Comparison of ENCODE assay signal across 12 mouse cellular contexts in the genomic region with DNA sequence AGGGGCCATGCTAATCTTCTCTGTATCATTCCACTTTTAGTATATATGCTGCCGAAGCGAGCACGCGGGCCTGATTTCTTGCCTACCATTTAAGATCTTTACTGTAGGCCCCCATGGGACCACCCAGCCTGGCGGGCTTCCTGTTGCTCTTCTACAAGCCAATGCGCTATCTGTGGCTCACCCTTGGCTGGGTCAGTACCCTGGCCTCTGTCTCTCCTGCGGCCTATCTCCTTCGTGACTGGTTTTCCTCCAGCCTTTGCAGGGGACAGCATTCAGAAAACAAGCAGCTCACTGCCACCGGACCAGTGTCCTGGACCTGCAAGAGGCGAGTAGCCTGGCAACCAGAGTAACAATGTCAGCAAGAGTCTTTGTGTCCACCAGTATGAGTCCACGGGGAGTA. TPM values are rescaled to one million over a fixed set of nuclear protein-coding genes. Genes with fewer than 3 reads are reported as not detected.
DNase-seq lines count a peak whose midpoint lies in the region; ATAC-seq lines count a peak whose summit lies in the region.
"Had no signal": no experiment of that assay in that cellular context is flagged by ENCODE, and none has a peak within 500 bp of the region (broad histone marks: within the 10 kb centered on the region; RNA-seq: fewer than 3 reads in every experiment).

No protein-coding gene starts in this region.

- 77% methylated on average over 11 of the region's 11 CpGs for WGBS in kidney, embryonic 15.5 days
- WGBS in neural tube, embryonic 13.5 days = 70% methylated on average over 11 of the region's 11 CpGs
- WGBS in neural tube, embryonic 15.5 days = 76% methylated on average over 11 of the region's 11 CpGs

- ATAC-seq in kidney, embryonic 15.5 days (replicated peaks; ENCODE audit: low FRiP score) = no peak
- ATAC-seq in neural tube, embryonic 13.5 days (ENCODE audit: low read depth) = no peak
- no peak for ATAC-seq in neural tube, embryonic 15.5 days (ENCODE audit: low FRiP score)
- ATAC-seq in CD4-positive, CD25-positive, alpha-beta regulatory T cell, adult 4 months = no peak
- ATAC-seq: activated CD4-positive, CD25-positive, alpha-beta regulatory T cell, adult 4 months had no signal

- no peaks in the 10 kb centered on the region for H3K27me3 ChIP-seq in kidney, embryonic 15.5 days
- H3K27me3 ChIP-seq in neural tube, embryonic 13.5 days = 0 out of 2 replicates have a peak, but pooled peaks cover 12% of the 10 kb centered on the region
- peaks cover 6% of the 10 kb centered on the region; the same call in 1 of the 2 replicates for H3K27me3 ChIP-seq in neural tube, embryonic 15.5 days (replicated peaks)

- no peak overlapping the region for H3K9ac ChIP-seq in kidney, embryonic 15.5 days
- no peak overlapping the region for H3K9ac ChIP-seq in neural tube, embryonic 13.5 days
- no peak overlapping the region for H3K9ac ChIP-seq in neural tube, embryonic 15.5 days (replicated peaks)
- H3K9ac ChIP-seq: hindbrain, embryonic 14.5 days; midbrain, embryonic 12.5 days had no signal

- no peaks in the 10 kb centered on the region for H3K36me3 ChIP-seq in kidney, embryonic 15.5 days
- H3K36me3 ChIP-seq in neural tube, embryonic 13.5 days = no peaks in the 10 kb centered on the region
- H3K36me3 ChIP-seq in neural tube, embryonic 15.5 days = no peaks in the 10 kb centered on the region
- H3K36me3 ChIP-seq: midbrain, embryonic 12.5 days had no signal

- H3K9me3 ChIP-seq in kidney, embryonic 15.5 days (replicated peaks) = no peaks in the 10 kb centered on the region
- H3K9me3 ChIP-seq in neural tube, embryonic 13.5 days = no peaks in the 10 kb centered on the region
- no peaks in the 10 kb centered on the region for H3K9me3 ChIP-seq in neural tube, embryonic 15.5 days (replicated peaks)
- H3K9me3 ChIP-seq: midbrain, embryonic 12.5 days had no signal

- no peak overlapping the region for H3K4me3 ChIP-seq in kidney, embryonic 15.5 days (replicated peaks)
- H3K4me3 ChIP-seq in neural tube, embryonic 13.5 days = no peak overlapping the region
- H3K4me3 ChIP-seq in neural tube, embryonic 15.5 days (replicated peaks) = no peak overlapping the region
- H3K4me3 ChIP-seq: erythroblast, embryonic 14.5 days; midbrain, embryonic 12.5 days had no signal

- peaks cover 83% of the 10 kb centered on the region for H3K4me1 ChIP-seq in kidney, embryonic 15.5 days
- peaks cover 47% of the 10 kb centered on the region for H3K4me1 ChIP-seq in neural tube, embryonic 13.5 days (replicated peaks)
- peaks cover 34% of the 10 kb centered on the region for H3K4me1 ChIP-seq in neural tube, embryonic 15.5 days

- DNase-seq in kidney, postnatal 14 days = no peak
- DNase-seq in heart, postnatal 10 days = peak; percentile 29 to 36
- DNase-seq in testis, postnatal 14 days (ENCODE audit: low spot score) = no peak
- DNase-seq: cerebellum, postnatal 36 days had no signal

- no peak overlapping the region for H3K4me2 ChIP-seq in kidney, embryonic 15.5 days
- H3K4me2 ChIP-seq in neural tube, embryonic 13.5 days = no peak overlapping the region
- no peak overlapping the region for H3K4me2 ChIP-seq in neural tube, embryonic 15.5 days
- H3K4me2 ChIP-seq: hindbrain, embryonic 14.5 days; midbrain, embryonic 12.5 days had no signal

- peak overlapping the region; percentile 78 for H3K27ac ChIP-seq in kidney, embryonic 15.5 days
- H3K27ac ChIP-seq in neural tube, embryonic 13.5 days (replicated peaks) = 0 out of 2 replicates have a peak overlapping the region, but pooled peaks have one; percentile 23
- no peak overlapping the region; the same call in 1 of the 2 replicates for H3K27ac ChIP-seq in neural tube, embryonic 15.5 days (replicated peaks)
- H3K27ac ChIP-seq: hindbrain, embryonic 14.5 days; midbrain, embryonic 12.5 days had no signal

- intact Hi-C loops in heart, postnatal 10 days (cut with DNase I) = no loop called here

RNA-seq across cellular contexts. Expression of a gene that starts 30.5 kb away (rescaled TPM):
- polyA plus RNA-seq in kidney, embryonic 15.5 days (2015; fragmentation: Nextera tagmentation; extraction: Ambion mirVana) = 13.2 and 17.8 TPM in 2 replicates
- 3.2 and 6.2 TPM in 2 replicates for polyA plus RNA-seq in neural tube, embryonic 13.5 days (2015; fragmentation: Nextera tagmentation; extraction: Ambion mirVana)
- 2.1 and 5.1 TPM in 2 replicates for polyA plus RNA-seq in neural tube, embryonic 15.5 days (2015; fragmentation: Nextera tagmentation; extraction: Ambion mirVana)
- total RNA-seq in heart, postnatal 10 days (2021) = 10 to 100 TPM; 40.3 to 43.3 TPM
- polyA plus RNA-seq in CD4-positive, CD25-positive, alpha-beta regulatory T cell, adult 4 months (2017; shearing (Covaris generic)) = 10 to 100 TPM; 15.3 to 22.7 TPM

RNA-seq across cellular contexts. Expression of a gene that starts 44.7 kb away (rescaled TPM):
- polyA plus RNA-seq in kidney, embryonic 15.5 days (2015; fragmentation: Nextera tagmentation; extraction: Ambion mirVana) = 48.6 and 55.7 TPM in 2 replicates
- 57.4 and 63.7 TPM in 2 replicates for polyA plus RNA-seq in neural tube, embryonic 13.5 days (2015; fragmentation: Nextera tagmentation; extraction: Ambion mirVana)
- polyA plus RNA-seq in neural tube, embryonic 15.5 days (2015; fragmentation: Nextera tagmentation; extraction: Ambion mirVana) = 66.2 and 80.2 TPM in 2 replicates
- total RNA-seq in heart, postnatal 10 days (2021) = 10 to 100 TPM in 1 of 2 experiments, 1 to 10 TPM in 1; 9.6 to 14.1 TPM
- 10 to 100 TPM; 11.5 to 16.9 TPM for polyA plus RNA-seq in CD4-positive, CD25-positive, alpha-beta regulatory T cell, adult 4 months (2017; shearing (Covaris generic))

RNA-seq across cellular contexts. Expression of a gene that starts 44.7 kb away (rescaled TPM):
- polyA plus RNA-seq in kidney, embryonic 15.5 days (2015; fragmentation: Nextera tagmentation; extraction: Ambion mirVana) = 37.7 and 39.8 TPM in 2 replicates
- 36.8 and 39.1 TPM in 2 replicates for polyA plus RNA-seq in neural tube, embryonic 13.5 days (2015; fragmentation: Nextera tagmentation; extraction: Ambion mirVana)
- 34.9 and 36.8 TPM in 2 replicates for polyA plus RNA-seq in neural tube, embryonic 15.5 days (2015; fragmentation: Nextera tagmentation; extraction: Ambion mirVana)
- 10 to 100 TPM; 28.2 to 32.0 TPM for total RNA-seq in heart, postnatal 10 days (2021)
- 10 to 100 TPM; 27.3 to 31.0 TPM for polyA plus RNA-seq in CD4-positive, CD25-positive, alpha-beta regulatory T cell, adult 4 months (2017; shearing (Covaris generic))

RNA-seq across cellular contexts. Expression of a gene that starts 47.2 kb away (rescaled TPM):
- 40.8 and 50.4 TPM in 2 replicates for polyA plus RNA-seq in kidney, embryonic 15.5 days (2015; fragmentation: Nextera tagmentation; extraction: Ambion mirVana)
- 7.3 and 9.2 TPM in 2 replicates for polyA plus RNA-seq in neural tube, embryonic 13.5 days (2015; fragmentation: Nextera tagmentation; extraction: Ambion mirVana)
- 6.8 and 15.4 TPM in 2 replicates for polyA plus RNA-seq in neural tube, embryonic 15.5 days (2015; fragmentation: Nextera tagmentation; extraction: Ambion mirVana)
- total RNA-seq in heart, postnatal 10 days (2021) = 10 to 100 TPM in 1 of 2 experiments, 1 to 10 TPM in 1; 9.7 to 14.0 TPM
- 10 to 100 TPM in 1 of 2 experiments, 1 to 10 TPM in 1; 8.2 to 12.6 TPM for polyA plus RNA-seq in CD4-positive, CD25-positive, alpha-beta regulatory T cell, adult 4 months (2017; shearing (Covaris generic))

RNA-seq across cellular contexts. Expression of a gene that starts 56.1 kb away (rescaled TPM):
- polyA plus RNA-seq in kidney, embryonic 15.5 days (2015; fragmentation: Nextera tagmentation; extraction: Ambion mirVana) = 333 and 353 TPM in 2 replicates
- 133 and 161 TPM in 2 replicates for polyA plus RNA-seq in neural tube, embryonic 13.5 days (2015; fragmentation: Nextera tagmentation; extraction: Ambion mirVana)
- polyA plus RNA-seq in neural tube, embryonic 15.5 days (2015; fragmentation: Nextera tagmentation; extraction: Ambion mirVana) = 189 and 207 TPM in 2 replicates
- 10 to 100 TPM; 37.9 to 41.8 TPM for total RNA-seq in heart, postnatal 10 days (2021)
- 100 to 1,000 TPM; 146 to 207 TPM for polyA plus RNA-seq in CD4-positive, CD25-positive, alpha-beta regulatory T cell, adult 4 months (2017; shearing (Covaris generic))

Comparison
In these comparisons a context has a peak if more than half of its experiments do, and no peak if none do; other contexts are left out.
1. DNase-seq: peak in heart, postnatal 10 days (2 of 2); none in kidney, postnatal 14 days (single experiment) and testis, postnatal 14 days (single experiment).